Mouse (Mus musculus) adrenal gland (tissue): ENCODE results near the gene Gpr3.

Source experiments
- intact Hi-C: fragments of 180-260 bp; cut with DNase I; formaldehyde crosslinking; loops from one replicate; pipeline ENCODE4 v1.15.1; 2025

Gene Gpr3

GRCm38 (mm10) chr4:133200343-133200742 lies 12.0 kb downstream of the Gpr3 start:
- intact Hi-C loops: no loop called here

DNA sequence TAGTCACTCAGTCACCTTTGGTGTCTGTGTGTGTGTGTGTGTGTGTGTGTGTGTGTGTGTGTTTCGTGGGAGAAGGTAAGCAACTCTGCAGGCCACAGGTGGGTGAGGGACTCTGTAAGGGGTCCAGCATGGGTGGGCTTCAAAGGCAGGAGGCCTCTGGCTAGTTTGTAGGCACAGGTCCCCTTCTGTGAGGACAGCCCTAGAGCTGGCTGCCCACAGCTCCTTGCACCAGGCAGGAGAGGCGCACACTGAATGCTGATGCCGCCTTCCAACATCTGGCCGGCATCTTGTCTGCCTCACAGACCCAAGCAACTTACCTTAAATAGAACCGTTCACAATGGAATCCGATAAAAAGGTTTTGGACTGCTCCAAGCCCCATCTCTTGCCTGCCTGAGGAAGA lies 12.6 kb downstream of the Gpr3 start:
- intact Hi-C loops: loop anchor here (5.0 kb wide), 2 partner anchors 122 to 192 kb away; no protein-coding TSS in a partner anchor

DNA sequence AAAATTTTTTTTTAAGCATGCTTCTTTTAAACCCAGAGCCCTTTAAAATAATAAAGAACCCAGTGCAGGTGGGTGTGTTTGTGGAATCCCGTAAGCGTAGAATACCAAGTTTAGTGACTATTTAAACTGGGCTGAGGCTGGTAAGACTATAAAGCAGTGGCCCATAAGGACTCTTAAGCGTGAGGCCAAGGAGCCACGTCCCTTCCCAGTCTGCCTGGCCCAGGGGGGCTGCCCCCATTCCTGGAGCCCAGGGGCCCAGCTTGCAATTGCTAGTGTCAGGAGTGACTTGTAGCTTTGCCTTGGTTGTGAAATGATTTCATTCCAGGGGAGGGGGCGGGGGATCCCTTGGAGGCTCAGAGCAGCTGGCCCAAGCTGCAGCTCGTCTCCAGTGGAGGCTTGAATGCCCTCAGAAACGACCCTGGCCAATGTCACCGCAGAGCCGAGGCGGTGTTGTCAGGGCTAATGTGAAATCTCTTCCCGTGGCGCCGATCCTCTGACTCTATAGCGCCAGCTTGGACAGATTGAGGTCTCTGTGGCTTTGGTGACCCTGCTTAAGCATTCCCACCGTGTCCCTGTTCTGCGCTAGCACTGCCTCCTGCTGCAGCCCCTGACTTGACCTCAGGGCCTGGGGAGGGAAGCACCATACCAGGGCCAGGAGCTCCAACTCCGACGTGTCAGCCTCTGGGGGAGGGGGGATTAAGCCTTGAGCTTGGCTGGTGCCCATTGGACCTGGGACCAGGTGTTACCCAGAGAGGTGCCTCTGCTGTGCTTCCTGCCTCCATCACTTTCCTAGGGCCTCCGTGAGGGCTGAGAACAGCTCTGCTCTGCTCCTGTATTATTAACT lies 13.8 kb downstream of the Gpr3 start:
- intact Hi-C loops: loop anchor here (5.0 kb wide), 2 partner anchors 121 to 191 kb away; no protein-coding TSS in a partner anchor

DNA sequence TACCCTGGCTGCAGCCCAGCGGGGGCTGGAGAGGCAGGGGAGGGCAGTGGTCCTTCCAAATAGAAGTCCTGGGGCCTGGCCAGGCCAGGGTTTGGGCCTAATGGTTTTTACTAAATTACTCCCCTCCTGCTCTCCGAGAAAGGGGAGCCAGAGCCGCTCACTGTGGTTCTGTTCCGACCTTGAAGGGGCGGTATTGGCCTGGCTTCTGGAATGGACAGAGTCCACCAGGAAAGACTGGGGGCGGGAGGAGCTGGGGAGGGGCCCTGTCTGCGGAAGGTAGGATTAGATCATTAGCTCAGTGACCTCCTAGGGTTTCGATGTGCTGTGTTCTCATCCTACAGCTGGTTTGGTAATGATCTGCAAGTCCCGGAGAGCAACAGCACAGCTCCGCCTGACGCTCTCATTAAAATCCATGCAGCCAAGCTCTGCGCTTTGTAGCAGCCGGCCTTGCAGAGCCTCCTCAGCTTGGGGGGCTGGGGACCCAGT lies 14.5 kb downstream of the Gpr3 start:
- intact Hi-C loops: loop anchor here (5.0 kb wide), 2 partner anchors 121 to 191 kb away; no protein-coding TSS in a partner anchor

DNA sequence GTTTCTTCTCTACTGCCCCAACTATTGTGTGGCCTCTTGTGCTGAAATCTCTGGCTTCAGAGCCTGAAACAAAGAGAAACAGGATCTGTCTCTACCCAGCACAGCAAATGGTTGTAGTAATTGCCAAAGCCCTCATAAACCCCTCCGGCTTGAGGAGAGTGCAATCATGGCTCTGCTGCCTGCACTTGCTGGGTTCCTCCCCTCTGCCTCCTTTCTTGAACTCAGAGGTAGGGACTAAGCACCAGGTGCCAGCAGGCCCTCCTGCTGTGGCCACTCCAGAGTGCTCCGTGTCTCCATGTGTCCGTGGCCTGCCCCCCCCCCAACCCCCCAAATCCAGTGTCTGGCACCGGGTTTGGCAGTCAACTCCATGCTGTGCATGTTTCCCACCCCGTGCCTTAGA lies 15.0 kb downstream of the Gpr3 start:
- intact Hi-C loops: loop anchor here (5.0 kb wide), 2 partner anchors 120 to 190 kb away; no protein-coding TSS in a partner anchor

- intact Hi-C loops: loop anchor here (5.0 kb wide), 2 partner anchors 120 to 190 kb away; no protein-coding TSS in a partner anchor
These were observed 15.5 kb downstream of the Gpr3 start for GRCm38 (mm10) chr4:133196852-133197251.

- intact Hi-C loops: loop anchor here (5.0 kb wide), 2 partner anchors 119 to 189 kb away; no protein-coding TSS in a partner anchor
These were observed 16.2 kb downstream of the Gpr3 start for GRCm38 (mm10) chr4:133196136-133196535.

GRCm38 (mm10) chr4:133195014-133195413 lies 17.3 kb downstream of the Gpr3 start:
- intact Hi-C loops: loop anchor here (5.0 kb wide), 2 partner anchors 118 to 188 kb away; no protein-coding TSS in a partner anchor

DNA sequence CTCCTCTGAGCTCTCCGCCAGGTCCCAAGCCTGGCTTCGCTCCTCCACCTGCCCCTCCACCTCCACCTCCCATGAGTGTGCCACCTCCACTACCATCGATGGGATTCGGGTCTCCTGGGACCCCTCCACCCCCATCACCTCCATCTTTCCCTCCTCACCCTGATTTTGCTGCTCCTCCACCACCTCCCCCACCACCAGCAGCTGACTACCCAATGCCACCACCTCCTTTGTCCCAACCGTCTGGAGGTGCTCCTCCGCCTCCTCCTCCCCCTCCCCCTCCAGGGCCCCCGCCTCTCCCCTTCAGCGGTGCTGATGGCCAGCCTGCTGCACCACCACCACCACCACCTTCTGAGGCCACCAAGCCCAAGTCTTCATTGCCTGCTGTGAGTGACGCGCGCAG lies 17.9 kb downstream of the Gpr3 start:
- intact Hi-C loops: loop anchor here (5.0 kb wide), 1 partner anchor 57 kb away; no protein-coding TSS in a partner anchor

- intact Hi-C loops: loop anchor here (10.0 kb wide), 1 partner anchor 245 kb away; no protein-coding TSS in a partner anchor
These were observed 22.9 kb downstream of the Gpr3 start for GRCm38 (mm10) chr4:133189396-133189795.

- intact Hi-C loops: loop anchor here (10.0 kb wide), 1 partner anchor 242 kb away; no protein-coding TSS in a partner anchor
These were observed 25.5 kb downstream of the Gpr3 start for GRCm38 (mm10) chr4:133186856-133187255.

DNA sequence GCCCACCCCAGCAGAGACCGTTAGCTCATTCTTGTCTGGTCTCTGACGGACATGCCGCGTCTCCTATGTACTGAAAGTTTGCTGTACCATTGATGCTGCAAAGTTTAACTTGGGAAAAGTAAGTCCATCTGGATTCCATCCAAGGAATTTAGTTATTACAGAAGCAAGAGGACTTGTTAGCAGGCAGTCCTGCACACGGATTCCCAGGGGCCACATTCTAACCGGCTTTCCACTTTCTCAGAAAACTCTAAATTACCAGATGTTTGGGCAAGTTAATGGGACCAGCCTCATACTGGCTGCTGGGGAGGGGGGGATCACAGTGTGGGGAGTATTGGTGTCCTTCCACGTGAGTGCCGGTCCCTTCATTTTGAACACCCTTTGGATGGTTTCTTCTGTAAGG lies 26.4 kb downstream of the Gpr3 start:
- intact Hi-C loops: loop anchor here (10.0 kb wide), 1 partner anchor 241 kb away; no protein-coding TSS in a partner anchor

- intact Hi-C loops: loop anchor here (10.0 kb wide), 1 partner anchor 240 kb away; no protein-coding TSS in a partner anchor
These were observed 27.3 kb downstream of the Gpr3 start for GRCm38 (mm10) chr4:133184898-133185665.

- intact Hi-C loops: loop anchor here (10.0 kb wide), 1 partner anchor 239 kb away; no protein-coding TSS in a partner anchor
These were observed 28.1 kb downstream of the Gpr3 start for GRCm38 (mm10) chr4:133184031-133184897.

GRCm38 (mm10) chr4:133182439-133183033 lies 29.8 kb downstream of the Gpr3 start:
- intact Hi-C loops: loop anchor here (10.0 kb wide), 1 partner anchor 238 kb away; no protein-coding TSS in a partner anchor

DNA sequence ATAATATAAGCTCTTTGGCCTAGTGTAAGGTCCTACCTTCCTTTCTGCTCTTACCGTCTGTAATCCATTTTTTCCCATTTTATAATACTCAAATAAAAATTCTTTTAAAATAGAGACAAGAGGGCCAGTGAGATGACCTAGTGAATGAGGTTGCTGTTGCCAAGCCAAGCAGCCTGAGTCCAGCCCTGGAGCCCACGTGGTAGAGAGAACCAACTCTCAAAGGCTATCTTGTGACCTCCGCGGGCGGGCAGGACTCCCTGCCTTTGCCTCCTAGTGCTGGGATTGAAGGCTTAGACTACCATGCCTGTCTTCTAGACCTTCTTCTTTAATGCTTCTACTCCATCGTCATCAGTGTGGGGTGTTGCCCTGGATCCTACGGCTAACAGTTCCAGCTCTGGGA lies 33.1 kb downstream of the Gpr3 start:
- intact Hi-C loops: no loop called here

DNA sequence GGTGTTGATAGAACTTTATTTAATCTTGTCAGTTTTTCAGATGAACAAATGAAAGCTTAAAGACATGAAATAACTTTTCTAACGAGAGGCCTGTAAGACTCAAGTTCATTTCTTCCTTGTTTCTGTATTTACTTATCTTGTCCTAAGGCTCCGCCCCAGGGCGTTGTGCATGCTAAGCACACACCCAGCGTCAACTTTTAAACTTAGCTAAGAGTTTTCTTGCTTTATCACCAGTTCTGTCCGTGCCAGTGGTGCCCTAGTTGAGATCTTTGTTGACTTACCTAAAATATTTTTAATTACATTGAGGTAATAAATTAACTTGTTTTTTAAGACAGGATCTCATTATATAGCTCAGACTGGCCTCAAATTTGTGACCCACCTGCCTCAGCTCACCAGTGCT lies 34.0 kb downstream of the Gpr3 start:
- intact Hi-C loops: no loop called here

DNA sequence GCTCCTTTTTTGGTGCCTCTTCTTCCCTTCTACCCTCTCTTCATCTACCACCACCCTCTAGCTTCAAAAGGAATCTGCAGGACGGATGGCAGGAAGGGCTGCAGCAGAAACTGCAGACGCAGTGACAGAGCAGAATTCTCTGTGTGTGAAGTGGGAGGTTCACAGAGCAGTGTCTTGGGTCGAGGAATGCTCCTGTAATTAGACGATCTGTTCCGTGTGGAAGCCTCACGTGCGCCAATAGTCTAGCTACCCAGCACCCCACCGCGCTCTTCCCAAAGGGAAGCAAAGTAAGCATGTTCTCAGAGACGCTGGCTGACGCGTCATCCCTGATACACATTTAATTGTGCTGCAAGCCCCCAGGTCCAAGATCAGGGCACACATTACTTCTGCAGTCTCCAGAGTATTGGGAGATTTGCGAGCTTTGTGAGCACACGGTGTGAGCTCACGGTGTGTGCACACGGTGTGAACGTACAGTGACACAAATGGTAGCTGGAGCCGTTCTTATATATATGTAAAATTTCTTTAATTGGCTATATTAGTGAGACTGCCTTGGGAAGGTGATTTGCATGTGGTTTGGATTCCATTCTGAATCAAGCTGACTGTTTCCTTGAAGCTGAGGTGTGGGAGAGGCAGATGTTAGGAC lies 35.5 kb downstream of the Gpr3 start:
- intact Hi-C loops: no loop called here
